Mouse (Mus musculus) erythroblast, embryonic 14.5 days (primary cell): ENCODE measurements around the gene Zfp169.

Experiments
- GATA1 ChIP-seq: IDR thresholded peaks from 2 replicates; pipeline ENCODE4 v1.6.1; 2012; ENCODE audit warnings: low read length, inconsistent platforms, mixed read lengths
- TAL1 ChIP-seq: IDR thresholded peaks from 3 replicates; pipeline ENCODE4 v1.6.1; 2012; ENCODE audit warnings: low read length, inconsistent platforms, mixed read lengths

DNA sequence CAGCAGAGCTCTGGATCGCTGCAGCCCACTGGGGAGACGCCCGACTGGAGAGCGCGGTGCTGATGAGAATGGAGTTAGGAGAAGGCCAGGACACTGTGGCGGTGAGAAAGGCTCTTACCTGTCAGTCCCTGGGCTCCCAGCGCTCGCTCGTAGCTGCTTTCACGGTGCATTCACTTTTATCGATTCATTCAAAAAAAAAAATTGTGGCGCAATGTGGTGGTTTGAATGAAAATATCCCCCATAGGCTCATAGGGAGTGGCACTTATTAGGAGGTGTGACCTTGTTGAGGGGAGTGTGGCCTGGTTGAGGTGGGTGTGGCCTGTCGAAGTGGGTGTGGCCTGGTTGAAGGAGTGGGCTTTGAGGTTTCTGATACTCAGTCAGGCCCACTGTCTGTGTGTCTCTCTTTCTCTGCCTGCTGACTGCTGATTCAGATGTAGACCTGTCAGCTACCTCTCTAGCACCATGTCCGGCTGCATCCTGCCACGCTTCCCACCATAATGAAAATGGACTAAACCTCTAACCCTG, 44.5 kb downstream of the Zfp169 start:
- no peak for TF ChIP-seq GATA1
- TF ChIP-seq TAL1, result no peak
